9 mouse cellular contexts compared by ENCODE assay signal in the genomic region with DNA sequence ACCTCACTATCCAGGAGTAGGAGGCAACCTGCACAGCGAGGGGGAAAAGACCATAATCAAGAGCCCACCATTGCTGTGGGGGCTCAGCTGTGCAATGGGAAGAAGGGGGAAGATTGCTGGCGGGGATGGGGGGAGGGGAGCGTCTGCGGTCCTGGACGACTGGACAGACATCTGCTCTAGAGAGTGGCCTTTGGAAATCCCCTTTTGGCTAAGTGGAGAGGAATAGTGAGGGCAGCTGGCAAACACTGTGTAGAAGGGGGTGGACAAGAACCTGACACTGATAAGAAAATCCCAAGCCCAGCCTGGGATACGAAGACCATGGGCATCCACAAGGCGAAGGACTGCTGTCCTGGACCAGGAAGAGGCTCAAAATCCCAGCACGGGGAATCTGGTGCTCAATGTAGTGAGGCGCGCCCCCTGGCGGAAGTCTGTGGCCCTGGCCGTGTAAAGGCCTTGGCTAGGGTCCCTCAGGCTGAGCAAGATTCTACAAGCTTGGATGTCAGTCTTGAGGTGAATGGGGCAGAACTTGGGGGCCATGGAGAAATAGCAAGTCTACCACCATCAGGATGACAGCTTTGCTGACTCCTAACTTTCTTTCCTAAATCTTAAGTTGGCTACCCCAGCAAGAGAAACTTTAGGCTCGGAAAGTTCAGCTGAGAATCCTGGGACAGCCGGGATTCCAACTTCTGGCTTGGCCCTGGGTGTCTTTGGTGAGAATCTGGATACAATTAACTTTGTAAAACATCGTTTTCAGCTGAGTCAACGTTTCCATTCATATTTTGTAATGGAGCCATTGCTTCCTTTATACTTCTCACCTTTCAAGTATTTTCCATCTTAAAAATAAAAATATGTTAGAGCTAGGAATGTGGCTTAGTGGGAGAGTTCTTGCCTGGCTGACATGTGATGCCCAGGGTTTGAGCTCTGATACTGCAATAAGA. TPM values are rescaled to one million over a fixed set of nuclear protein-coding genes. Genes with fewer than 3 reads are reported as not detected.
DNase-seq lines count a peak whose midpoint lies in the region; ATAC-seq and TF ChIP-seq lines count a peak whose summit lies in the region.
"Had no signal": no experiment of that assay in that cellular context is flagged by ENCODE, and none has a peak within 500 bp of the region (broad histone marks: within the 10 kb centered on the region; RNA-seq: fewer than 3 reads in every experiment).

No protein-coding gene starts in this region.

- in situ Hi-C loops in ES-E14 (cut with MboI; ENCODE audit: low sequenced_read_pairs in 2 of 2, unreplicated experiment in 2 of 2), result no loop called here

- peak; percentile 72 for ATAC-seq in forebrain, embryonic 16.5 days
- ATAC-seq in hindbrain, embryonic 11.5 days (ENCODE audit: low FRiP score), result peak; percentile 90

- no peaks in the 10 kb centered on the region for H3K9me3 ChIP-seq in ES-E14 (ENCODE audit: control insufficient read depth, insufficient read depth, low read depth, low read length)
- no peaks in the 10 kb centered on the region for H3K9me3 ChIP-seq in forebrain, embryonic 16.5 days (ENCODE audit: control insufficient read depth, low read length)
- no peaks in the 10 kb centered on the region for H3K9me3 ChIP-seq in hindbrain, embryonic 11.5 days (ENCODE audit: control insufficient read depth, low read length)

- H3K27me3 ChIP-seq in forebrain, embryonic 16.5 days (replicated peaks; ENCODE audit: control insufficient read depth, insufficient read depth, low read length), result no peaks in the 10 kb centered on the region
- H3K27me3 ChIP-seq in hindbrain, embryonic 11.5 days (ENCODE audit: control insufficient read depth, insufficient read depth, low read length), result no peaks in the 10 kb centered on the region

- H3K4me3 ChIP-seq in ES-E14 (ENCODE audit: insufficient read depth in 1 of 2, low read depth in 1 of 2, low read length in 2 of 2, poor library complexity in 1 of 2, severe bottlenecking in 1 of 2), result no peak overlapping the region
- H3K4me3 ChIP-seq in forebrain, embryonic 16.5 days (replicated peaks; ENCODE audit: low read length), result no peak overlapping the region
- H3K4me3 ChIP-seq in hindbrain, embryonic 11.5 days (ENCODE audit: low read depth, low read length), result no peak overlapping the region

- peaks cover 0 to 2% of the 10 kb centered on the region in 2 experiments; a peak in 1 of 4 replicates for H3K4me1 ChIP-seq in ES-E14 (ENCODE audit: control insufficient read depth in 2 of 2, insufficient read depth in 2 of 2, low read length in 2 of 2, poor library complexity in 1 of 2)
- H3K4me1 ChIP-seq in forebrain, embryonic 16.5 days (replicated peaks; ENCODE audit: control insufficient read depth, insufficient read depth, low read length), result peaks cover 5% of the 10 kb centered on the region; the same call in 1 of the 2 replicates
- H3K4me1 ChIP-seq in hindbrain, embryonic 11.5 days (replicated peaks; ENCODE audit: control insufficient read depth, insufficient read depth, low read length), result no peaks in the 10 kb centered on the region

- 37% methylated on average over 16 of the region's 16 CpGs for WGBS in forebrain, embryonic 16.5 days
- WGBS in hindbrain, embryonic 11.5 days, result 34% methylated on average over 16 of the region's 16 CpGs

- peak; percentile 64 for DNase-seq in ES-E14 (ENCODE audit: low read depth, low spot score)
- peak; percentile 85 to 87 for DNase-seq in cerebellum, adult 18-20 months
- DNase-seq in hindbrain, embryonic 11.5 days (ENCODE audit: low spot score), result peak; percentile 93
- peak; percentile 75 for DNase-seq in layer of hippocampus, adult 9-11 months
- peak; percentile 90 for DNase-seq in lung, postnatal 10 days
- peak; percentile 51 for DNase-seq in retina, adult 2 months (ENCODE audit: low read depth, low spot score)
- peak; percentile 81 for DNase-seq in thymus, postnatal 14 days

- no peaks in the 10 kb centered on the region for H3K36me3 ChIP-seq in ES-E14 (ENCODE audit: control insufficient read depth, insufficient read depth, low read length, poor library complexity, severe bottlenecking)
- H3K36me3 ChIP-seq in forebrain, embryonic 16.5 days (ENCODE audit: control insufficient read depth, insufficient read depth), result no peaks in the 10 kb centered on the region
- H3K36me3 ChIP-seq in hindbrain, embryonic 11.5 days (ENCODE audit: control insufficient read depth, insufficient read depth, low read length), result no peaks in the 10 kb centered on the region

- no peak overlapping the region for H3K27ac ChIP-seq in ES-E14 (ENCODE audit: insufficient read depth, low read depth, low read length, poor library complexity, severe bottlenecking)
- no peak overlapping the region for H3K27ac ChIP-seq in forebrain, embryonic 16.5 days (ENCODE audit: low read length)
- no peak overlapping the region for H3K27ac ChIP-seq in hindbrain, embryonic 11.5 days (ENCODE audit: low read depth, low read length)

- no peak overlapping the region for H3K4me2 ChIP-seq in forebrain, embryonic 16.5 days (ENCODE audit: low read length)
- H3K4me2 ChIP-seq in hindbrain, embryonic 11.5 days (replicated peaks; ENCODE audit: low read depth, low read length), result no peak overlapping the region

- H3K9ac ChIP-seq in ES-E14 (ENCODE audit: insufficient read depth, low read depth, low read length, poor library complexity, severe bottlenecking), result no peak overlapping the region
- H3K9ac ChIP-seq in forebrain, embryonic 16.5 days (replicated peaks; ENCODE audit: low read depth, low read length), result no peak overlapping the region
- H3K9ac ChIP-seq in hindbrain, embryonic 11.5 days (ENCODE audit: low read depth, low read length), result no peak overlapping the region

TF ChIP-seq in ES-E14, 5 proteins besides CTCF, POLR2A, EP300 and RAD21:
- no peak for TF ChIP-seq ZNF384 (IDR thresholded peaks at IDR 0.05; ENCODE audit: low read depth, low read length)
- peak; percentile 49 for TF ChIP-seq ZC3H11A (IDR thresholded peaks at IDR 0.05; ENCODE audit: borderline replicate concordance, low read depth, low read length)
- TF ChIP-seq HCFC1 (IDR thresholded peaks at IDR 0.05; ENCODE audit: borderline replicate concordance, insufficient read depth, low read length), result no peak

RNA-seq across cellular contexts. Expression of gene Tmem239, which starts 5.5 kb away (rescaled TPM):
- not detected in 2 replicates for total RNA-seq in ES-E14 (2012; rRNA removed)
- polyA plus RNA-seq in forebrain, embryonic 16.5 days (2015; fragmentation: Nextera tagmentation; extraction: Ambion mirVana), result 0.27 TPM in 1 of 2 replicates, not detected in the other
- not detected in 2 replicates for polyA plus RNA-seq in hindbrain, embryonic 11.5 days (2014; fragmentation: Nextera tagmentation; extraction: Ambion mirVana)
- polyA plus RNA-seq: heart, embryonic 14.5 days had no signal

RNA-seq across cellular contexts. Expression of gene 1700020A23Rik, which starts 6.8 kb away (rescaled TPM):
- total RNA-seq in ES-E14 (2012; rRNA removed), result not detected in 2 replicates
- polyA plus RNA-seq in forebrain, embryonic 16.5 days (2015; fragmentation: Nextera tagmentation; extraction: Ambion mirVana), result 0.73 and 0.86 TPM in 2 replicates
- not detected in 2 replicates for polyA plus RNA-seq in hindbrain, embryonic 11.5 days (2014; fragmentation: Nextera tagmentation; extraction: Ambion mirVana)
- polyA plus RNA-seq: heart, embryonic 14.5 days had no signal

RNA-seq across cellular contexts. Expression of gene Gm28372, which starts 6.8 kb away (rescaled TPM):
- total RNA-seq in ES-E14 (2012; rRNA removed), result not detected in 2 replicates
- not detected in 2 replicates for polyA plus RNA-seq in forebrain, embryonic 16.5 days (2015; fragmentation: Nextera tagmentation; extraction: Ambion mirVana)
- polyA plus RNA-seq in hindbrain, embryonic 11.5 days (2014; fragmentation: Nextera tagmentation; extraction: Ambion mirVana), result not detected in 2 replicates
- polyA plus RNA-seq: heart, embryonic 14.5 days had no signal

RNA-seq across cellular contexts. Expression of gene Vps16, which starts 12.3 kb away (rescaled TPM):
- total RNA-seq in ES-E14 (2012; rRNA removed), result 111 and 164 TPM in 2 replicates
- 134 and 138 TPM in 2 replicates for polyA plus RNA-seq in forebrain, embryonic 16.5 days (2015; fragmentation: Nextera tagmentation; extraction: Ambion mirVana)
- 70.2 and 78.5 TPM in 2 replicates for polyA plus RNA-seq in hindbrain, embryonic 11.5 days (2014; fragmentation: Nextera tagmentation; extraction: Ambion mirVana)

RNA-seq across cellular contexts. Expression of gene Pced1a, which starts 12.7 kb away (rescaled TPM):
- 13.1 and 14.4 TPM in 2 replicates for total RNA-seq in ES-E14 (2012; rRNA removed)
- 17.3 and 17.8 TPM in 2 replicates for polyA plus RNA-seq in forebrain, embryonic 16.5 days (2015; fragmentation: Nextera tagmentation; extraction: Ambion mirVana)
- polyA plus RNA-seq in hindbrain, embryonic 11.5 days (2014; fragmentation: Nextera tagmentation; extraction: Ambion mirVana), result 8.1 and 10.3 TPM in 2 replicates
